Mouse (Mus musculus): ENCODE data around the gene Lemd1.

DNA sequence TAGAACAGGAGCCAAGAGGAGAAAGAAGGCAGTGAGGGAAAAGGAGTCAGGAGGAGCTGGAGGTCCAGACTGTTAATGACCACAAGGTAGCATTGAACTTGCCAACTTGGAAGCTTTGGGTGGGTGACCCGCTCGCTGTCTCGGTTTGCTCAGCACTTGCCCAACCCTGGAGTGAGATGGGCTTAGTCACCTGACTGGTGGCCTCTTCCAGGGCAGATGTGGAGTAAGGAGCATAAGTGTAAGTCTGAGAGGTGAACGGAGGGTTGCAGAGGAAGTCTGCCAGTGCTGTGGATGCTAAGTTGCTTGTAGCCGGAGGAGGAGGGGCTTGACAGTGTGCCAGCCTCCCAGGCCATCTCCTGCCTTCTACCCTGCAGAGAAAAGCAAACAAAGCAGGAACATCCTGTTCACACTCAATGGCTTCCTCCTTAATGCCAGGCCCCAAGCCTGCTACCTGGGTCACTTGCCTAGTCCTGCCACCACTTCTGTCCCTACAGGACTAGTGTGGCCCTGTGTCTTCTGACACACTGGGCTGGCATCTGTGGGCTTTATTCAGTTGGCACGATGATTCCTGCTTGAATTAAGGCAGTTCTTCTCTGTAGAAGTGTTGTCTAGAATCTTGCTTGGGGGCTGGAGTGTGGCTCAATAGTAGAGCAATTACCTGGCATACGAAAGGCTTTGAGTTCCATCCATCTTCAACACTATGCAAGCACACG, 45.1 kb upstream of the Lemd1 start:
- TF ChIP-seq POLR2A (IDR thresholded peaks at IDR 0.05; ENCODE audit: extremely low read depth, insufficient read depth, low read length) (no peak), CTCF (IDR thresholded peaks at IDR 0.05; ENCODE audit: low read depth, low read length) (no peak)
